Mouse (Mus musculus) midbrain, embryonic 16.5 days (tissue): ENCODE measurements around the gene Sertad4. TPM values are rescaled to one million over a fixed set of nuclear protein-coding genes. Genes with fewer than 3 reads are reported as not detected.

Experiments
- ATAC-seq: fragments of 200-750 bp; cut with Nextera tagmentation; 2 replicates; pipeline ENCODE4 v1.8.0; 2017; ENCODE audit warnings: moderate TSS enrichment
- H3K27ac ChIP-seq: fragments of 300-500 bp; sonication (generic); 2 replicates; pipeline ENCODE4 v1.5.1; 2014; ENCODE audit warnings: mild to moderate bottlenecking, low read length, mixed read lengths
- H3K27me3 ChIP-seq: fragments of 300-500 bp; sonication (generic); 2 replicates; pipeline ENCODE4 v1.6.1; 2014; ENCODE audit warnings: low read depth, low read length, mixed read lengths; ENCODE audit not compliant: control insufficient read depth, insufficient read depth
- H3K36me3 ChIP-seq: fragments of 300-500 bp; sonication (generic); 2 replicates; pipeline ENCODE4 v1.6.1; 2014; ENCODE audit warnings: mild to moderate bottlenecking, low read length, moderate library complexity, mixed read lengths; ENCODE audit not compliant: control insufficient read depth, insufficient read depth
- H3K4me1 ChIP-seq: fragments of 300-500 bp; sonication (generic); 2 replicates; pipeline ENCODE4 v1.6.1; 2014; ENCODE audit warnings: mild to moderate bottlenecking, low read length, mixed read lengths; ENCODE audit not compliant: control insufficient read depth, insufficient read depth
- H3K4me2 ChIP-seq: fragments of 300-500 bp; sonication (generic); 2 replicates; pipeline ENCODE4 v1.6.1; 2014; ENCODE audit warnings: mild to moderate bottlenecking, low read length, mixed read lengths
- H3K4me3 ChIP-seq: fragments of 300-500 bp; sonication (generic); 2 replicates; pipeline ENCODE4 v1.5.1; 2014; ENCODE audit warnings: low read depth, mild to moderate bottlenecking, low read length, moderate library complexity, mixed read lengths
- H3K9ac ChIP-seq: fragments of 300-500 bp; sonication (generic); 2 replicates; pipeline ENCODE4 v1.6.1; 2014; ENCODE audit warnings: low read depth, low read length, mixed read lengths
- H3K9me3 ChIP-seq: fragments of 300-500 bp; sonication (generic); replicated peaks from 2 replicates; pipeline ENCODE4 v1.6.1; 2014; ENCODE audit warnings: mild to moderate bottlenecking, low read length, mixed read lengths; ENCODE audit not compliant: control insufficient read depth, poor library complexity, severe bottlenecking
- WGBS: fragments of 180-500 bp; shearing (Covaris S2); extraction: QIAGEN DNeasy Blood & Tissue Kit; methylation state at CpG from one replicate; pipeline ENCODE4 v1.1.7; 2014; 5-methylcytosine and 5-hydroxymethylcytosine counted together
- polyA plus RNA-seq: library from polyadenylated mRNA; unstranded; fragments of >200 nt; fragmentation: Nextera tagmentation; extraction: Ambion mirVana; gene quantifications from 2 replicates; pipeline ENCODE4 v1.2.1, GENCODE M21; 2015

The Sertad4 gene
- polyA plus RNA-seq, 1 experiment from 2014 or later = 26.3 TPM

DNA sequence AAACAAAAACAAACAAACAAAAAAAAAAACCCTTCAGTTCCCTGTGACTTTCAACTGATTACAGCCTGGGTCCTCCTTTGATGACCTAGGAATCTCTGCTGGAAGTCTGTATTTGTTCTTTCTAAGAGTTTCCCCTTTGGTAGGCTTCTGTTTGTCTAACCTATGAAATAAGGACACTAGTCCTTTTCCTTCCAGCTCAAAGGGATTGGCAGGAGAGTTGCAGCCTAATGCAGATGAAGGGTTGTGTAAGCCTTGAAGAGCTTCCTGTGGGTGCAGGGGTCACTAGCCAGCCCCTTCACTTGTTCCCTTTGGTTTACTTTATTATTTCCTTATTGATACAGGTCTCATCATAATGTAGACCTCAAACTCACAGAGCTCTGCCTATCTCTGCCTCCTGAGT, 27.6 kb downstream of the Sertad4 start:
- Histone ChIP-seq H3K9ac (no peak overlapping the region), H3K4me1 (peaks cover 17% of the 10 kb centered on the region), H3K27ac (no peak overlapping the region), H3K27me3 (no peaks in the 10 kb centered on the region), H3K4me3 (no peak overlapping the region), H3K9me3 (no peaks in the 10 kb centered on the region), H3K36me3 (no peaks in the 10 kb centered on the region), H3K4me2 (no peak overlapping the region)
- no peak for ATAC-seq

DNA sequence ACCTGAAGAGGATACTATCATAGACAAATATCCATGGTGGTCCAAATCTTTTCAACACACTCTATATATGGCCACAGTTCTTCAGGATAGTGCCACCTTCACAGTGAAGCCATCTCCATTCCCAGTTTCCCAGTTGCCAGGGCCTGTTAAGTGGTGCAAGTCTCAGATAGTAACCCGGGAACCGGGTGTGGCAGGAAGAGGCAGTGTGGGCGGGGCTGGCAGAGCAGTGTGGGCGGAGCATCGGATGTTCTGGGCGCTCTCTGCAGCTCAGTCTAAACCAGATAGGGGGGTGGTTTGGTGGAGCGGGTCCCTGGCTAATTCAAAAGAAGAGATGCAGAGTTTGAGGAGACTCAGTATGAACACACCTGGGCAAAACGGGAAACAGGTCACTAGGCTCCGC, 29.8 kb downstream of the Sertad4 start:
- no peak overlapping the region for H3K4me2 ChIP-seq
- H3K9ac ChIP-seq = no peak overlapping the region
- H3K36me3 ChIP-seq = no peaks in the 10 kb centered on the region
- no peak for ATAC-seq
- peaks cover 16% of the 10 kb centered on the region for H3K4me1 ChIP-seq
- no peak overlapping the region for H3K4me3 ChIP-seq
- WGBS = 28% methylated on average over 9 of the region's 9 CpGs
- no peaks in the 10 kb centered on the region for H3K9me3 ChIP-seq
- H3K27me3 ChIP-seq = no peaks in the 10 kb centered on the region
- no peak overlapping the region for H3K27ac ChIP-seq

DNA sequence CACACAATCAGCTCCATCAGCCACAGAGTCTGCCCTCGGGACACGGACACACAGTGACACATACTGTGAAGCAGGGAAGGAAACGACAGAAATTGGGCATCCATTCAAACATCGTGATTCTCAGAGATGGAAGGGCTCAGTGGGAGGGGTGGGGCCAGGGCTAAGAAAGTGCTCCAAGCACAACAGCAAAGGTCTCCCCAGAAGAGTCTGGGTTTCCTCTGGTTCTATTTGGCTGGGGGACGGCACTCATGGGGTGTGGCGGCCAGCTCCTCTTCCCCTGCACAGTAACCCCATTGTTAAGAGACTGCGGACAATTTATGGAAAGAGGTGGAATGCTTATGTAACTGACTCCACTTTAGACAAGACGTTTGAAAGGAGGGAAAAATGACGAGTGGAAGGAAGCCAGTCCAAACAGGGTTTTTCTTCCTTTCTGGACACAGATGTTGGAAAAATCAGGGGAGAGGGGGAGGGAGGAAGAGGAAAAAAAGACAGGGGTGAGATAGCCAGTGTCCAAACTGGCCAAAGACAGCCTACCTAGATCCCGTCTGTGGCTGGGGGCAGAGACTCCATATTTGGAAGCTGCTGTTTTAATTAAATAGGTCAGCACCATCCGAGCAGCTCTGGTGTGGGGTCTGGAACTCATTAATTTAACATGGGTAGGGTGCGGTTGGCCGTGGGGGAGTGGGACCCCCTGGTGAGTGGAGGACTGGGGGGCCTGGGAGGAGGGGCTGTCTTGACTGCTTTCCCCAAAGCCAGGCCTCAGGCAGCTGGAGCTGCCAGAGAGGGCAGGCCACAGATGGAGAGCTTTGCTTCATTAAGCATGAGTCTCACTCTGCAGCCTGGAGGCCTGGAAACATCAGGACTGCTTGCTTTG, 32.7 kb downstream of the Sertad4 start:
- no peak overlapping the region for H3K4me3 ChIP-seq
- no peaks in the 10 kb centered on the region for H3K9me3 ChIP-seq
- ATAC-seq = peak; percentile 59
- peak overlapping the region; percentile 43; the same call in 1 of the 2 replicates for H3K9ac ChIP-seq
- H3K4me1 ChIP-seq = peaks cover 11% of the 10 kb centered on the region; the same call in 1 of the 2 replicates
- no peaks in the 10 kb centered on the region for H3K36me3 ChIP-seq
- peak overlapping the region; percentile 48 for H3K27ac ChIP-seq
- 21% methylated on average over 13 of the region's 13 CpGs for WGBS
- no peak overlapping the region for H3K4me2 ChIP-seq
- no peaks in the 10 kb centered on the region for H3K27me3 ChIP-seq

DNA sequence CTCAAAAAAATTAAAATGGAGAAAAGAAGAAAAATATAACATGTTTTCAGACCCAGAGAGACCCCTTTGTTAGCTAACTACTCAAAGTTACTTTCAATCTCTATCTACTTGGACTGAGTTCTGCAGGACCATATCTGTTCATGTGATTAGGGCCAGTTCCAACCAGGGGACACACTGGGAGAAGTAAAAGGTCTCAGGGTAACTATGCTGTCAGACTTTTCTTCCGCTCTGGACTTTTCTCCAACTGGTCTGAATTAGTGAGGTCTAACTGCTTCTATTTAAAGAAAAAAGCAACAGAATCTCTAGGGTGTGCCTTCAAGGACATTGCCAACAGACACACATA, 33.3 kb downstream of the Sertad4 start:
- H3K36me3 ChIP-seq = no peaks in the 10 kb centered on the region

DNA sequence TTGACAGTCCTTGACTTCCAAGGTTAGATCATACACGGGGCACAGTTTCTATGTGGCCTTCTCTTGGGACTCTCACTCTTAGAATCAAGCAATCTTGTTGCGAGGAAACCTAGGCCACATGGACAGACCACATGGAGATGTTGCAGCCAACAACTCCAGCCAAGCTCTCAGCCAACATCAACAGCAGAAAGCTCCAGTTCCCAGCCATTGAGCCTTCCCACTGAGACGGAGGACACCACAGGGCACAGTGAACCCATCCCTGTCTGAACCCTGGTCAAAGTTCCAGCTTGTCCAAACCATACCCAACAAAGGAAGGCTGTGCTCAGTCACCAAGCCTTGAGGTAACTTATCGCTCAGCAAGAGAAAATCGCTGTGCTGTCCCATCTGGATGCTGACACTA, 37.2 kb downstream of the Sertad4 start:
- Histone ChIP-seq H3K27ac (no peak overlapping the region), H3K9ac (no peak overlapping the region), H3K4me2 (no peak overlapping the region), H3K27me3 (no peaks in the 10 kb centered on the region), H3K4me1 (peaks cover 7% of the 10 kb centered on the region; the same call in 1 of the 2 replicates), H3K9me3 (no peaks in the 10 kb centered on the region), H3K36me3 (no peaks in the 10 kb centered on the region), H3K4me3 (no peak overlapping the region)
- ATAC-seq = no peak
- WGBS = 93% methylated on average over 5 of the region's 5 CpGs

More for the DNA sequence above, 33.3 kb downstream of the Sertad4 start:
- Histone ChIP-seq H3K27me3 (no peaks in the 10 kb centered on the region), H3K4me2 (no peak overlapping the region), H3K9me3 (no peaks in the 10 kb centered on the region), H3K4me1 (peaks cover 11% of the 10 kb centered on the region; the same call in 1 of the 2 replicates), H3K4me3 (no peak overlapping the region), H3K27ac (no peak overlapping the region), H3K9ac (no peak overlapping the region)
- WGBS = 65% methylated on average over 1 of the region's 1 CpGs
- no peak for ATAC-seq

DNA sequence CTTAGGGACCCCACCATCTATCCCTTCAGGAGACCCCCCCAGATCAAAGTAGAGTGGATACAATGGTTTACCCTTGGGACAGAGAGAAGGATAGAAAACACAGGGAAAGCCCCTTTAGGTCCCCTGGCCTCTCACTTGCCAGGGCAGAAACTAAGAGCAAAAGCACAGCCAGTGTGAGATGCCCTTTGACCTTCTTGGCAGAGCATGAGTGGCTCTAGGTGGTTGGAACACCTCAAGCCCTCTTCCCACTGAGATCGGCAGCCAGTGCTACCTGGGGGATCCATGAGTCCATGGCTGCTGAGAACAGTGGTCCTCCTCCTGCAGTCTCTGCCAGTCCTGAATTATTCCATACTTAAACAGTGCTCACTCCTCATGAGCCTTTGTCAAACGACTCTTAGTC, 39.8 kb downstream of the Sertad4 start:
- no peaks in the 10 kb centered on the region for H3K4me1 ChIP-seq
- WGBS = 54% methylated on average over 2 of the region's 2 CpGs
- ATAC-seq = no peak
- no peak overlapping the region for H3K4me2 ChIP-seq
- no peak overlapping the region for H3K4me3 ChIP-seq
- H3K27ac ChIP-seq = no peak overlapping the region
- H3K9me3 ChIP-seq = no peaks in the 10 kb centered on the region
- no peak overlapping the region for H3K9ac ChIP-seq
- H3K27me3 ChIP-seq = no peaks in the 10 kb centered on the region
- no peaks in the 10 kb centered on the region for H3K36me3 ChIP-seq

DNA sequence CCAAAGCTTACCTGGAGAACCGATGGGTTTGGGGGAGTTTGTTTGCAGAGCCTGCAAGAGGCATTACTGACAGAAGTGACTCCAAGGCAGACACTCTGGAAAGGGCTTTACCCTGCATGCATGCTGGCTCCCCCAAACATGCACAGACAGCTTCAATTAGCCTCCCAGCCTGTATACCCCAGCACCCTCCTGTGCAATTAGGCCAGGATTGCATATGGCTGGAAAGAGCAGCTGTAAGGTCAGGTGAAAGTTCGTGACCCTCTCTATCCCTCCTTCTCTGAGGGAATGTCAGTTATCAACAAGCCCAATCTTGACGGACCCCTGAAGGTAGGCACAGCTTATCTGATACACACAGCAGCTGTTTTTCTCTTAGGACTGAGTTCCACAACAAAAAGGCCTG, 40.9 kb downstream of the Sertad4 start:
- H3K4me1 ChIP-seq = no peaks in the 10 kb centered on the region
- H3K9ac ChIP-seq = no peak overlapping the region
- no peak for ATAC-seq
- H3K27ac ChIP-seq = no peak overlapping the region
- H3K36me3 ChIP-seq = no peaks in the 10 kb centered on the region
- no peaks in the 10 kb centered on the region for H3K9me3 ChIP-seq
- 26% methylated on average over 3 of the region's 3 CpGs for WGBS
- no peaks in the 10 kb centered on the region for H3K27me3 ChIP-seq
- H3K4me3 ChIP-seq = no peak overlapping the region
- no peak overlapping the region for H3K4me2 ChIP-seq

DNA sequence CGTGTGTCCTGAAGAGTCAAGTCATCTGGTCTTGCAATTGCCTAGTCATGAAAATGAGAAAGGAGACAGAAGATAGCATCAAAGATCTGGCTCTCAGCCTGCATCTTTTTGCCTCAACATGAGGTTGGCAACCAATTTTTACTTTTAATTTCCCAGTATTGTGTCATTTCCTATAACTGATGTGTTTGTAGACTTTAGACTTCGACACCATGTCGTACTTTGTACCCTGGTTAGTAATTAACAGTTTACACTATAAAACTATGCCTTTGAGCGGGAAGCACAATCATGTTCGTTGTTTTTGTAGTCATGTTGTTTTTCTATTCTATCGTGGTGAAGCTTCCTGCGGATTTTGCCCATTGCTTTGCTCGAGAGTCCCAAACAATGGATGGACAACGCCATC, 42.8 kb downstream of the Sertad4 start:
- Histone ChIP-seq H3K27ac (no peak overlapping the region), H3K4me3 (no peak overlapping the region), H3K27me3 (no peaks in the 10 kb centered on the region), H3K4me2 (no peak overlapping the region), H3K36me3 (no peaks in the 10 kb centered on the region), H3K9ac (no peak overlapping the region), H3K9me3 (no peaks in the 10 kb centered on the region), H3K4me1 (no peaks in the 10 kb centered on the region)
- WGBS = 96% methylated on average over 9 of the region's 9 CpGs
- no peak for ATAC-seq

DNA sequence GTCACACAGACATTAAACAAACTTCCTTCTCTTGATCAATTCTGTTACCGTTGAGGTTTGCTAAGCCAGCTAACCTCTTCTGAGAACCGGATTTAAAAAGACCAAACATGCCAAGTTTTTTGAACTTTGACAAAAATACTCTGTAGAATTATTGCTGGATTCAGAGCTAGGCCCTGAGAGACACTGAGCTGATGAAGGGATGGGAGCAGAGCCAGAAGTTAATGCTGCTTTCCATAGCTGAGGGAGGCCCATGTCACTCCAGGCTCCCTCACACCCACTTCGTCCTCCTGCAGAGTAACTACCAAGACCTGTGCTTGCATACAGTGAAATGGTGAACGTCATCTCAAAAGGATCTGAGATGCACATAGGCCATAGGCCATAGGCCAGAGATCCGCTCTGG, 43.3 kb downstream of the Sertad4 start:
- no peak for ATAC-seq
- Histone ChIP-seq H3K9me3 (no peaks in the 10 kb centered on the region), H3K4me2 (no peak overlapping the region), H3K36me3 (no peaks in the 10 kb centered on the region), H3K4me1 (no peaks in the 10 kb centered on the region), H3K9ac (no peak overlapping the region), H3K27ac (no peak overlapping the region), H3K27me3 (no peaks in the 10 kb centered on the region), H3K4me3 (no peak overlapping the region)
- WGBS = 90% methylated on average over 5 of the region's 5 CpGs
